Mouse (Mus musculus) heart, postnatal 25 days (tissue): ENCODE measurements around the gene Gm21541. TPM values are rescaled to one million over a fixed set of nuclear protein-coding genes. Genes with fewer than 3 reads are reported as not detected.
"Not testable (repeated sequence)": the region's sequence is repeated elsewhere in the genome, so short reads cannot be mapped to it uniquely, and the experiment has no call there.

Source experiments
- DNase-seq: peaks from one replicate; pipeline ENCODE4 v3.0.0; 2022; ENCODE audit warnings: low spot score
- intact Hi-C: fragments of 180-260 bp; cut with DNase I; formaldehyde crosslinking; loops from one replicate; pipeline ENCODE4 v1.15.1; 2025
- total RNA-seq, 2 experiments: library from RNA; stranded (reverse); gene quantifications; 2 replicates each; pipeline ENCODE4 v1.2.3; 2021

Gm21541 gene
- not detected for total RNA-seq

DNA sequence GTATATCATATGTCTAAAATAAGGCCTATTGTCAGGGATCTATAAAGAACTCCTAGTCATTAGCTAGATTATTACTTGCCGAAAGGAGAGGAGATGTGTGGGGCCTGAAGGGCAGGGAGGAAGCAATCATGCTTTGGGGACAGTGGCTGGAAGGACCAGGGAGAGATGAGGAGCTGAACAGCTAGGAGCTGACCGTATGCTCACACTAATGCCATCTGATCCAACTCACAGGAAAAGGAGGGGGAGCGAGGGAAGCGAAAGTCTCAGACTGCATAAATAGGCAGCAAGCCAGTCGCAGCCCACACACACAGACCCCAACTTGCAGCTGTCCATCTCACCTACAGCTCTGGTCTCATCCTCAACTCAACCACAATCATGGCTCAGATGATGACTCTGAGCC, at the start of gene Gm21541:
Gm21541 (plus strand) TSS at position 301 of the 400 bp plus-strand sequence.
- intact Hi-C loops, DNase-seq: not testable (repeated sequence)

DNA sequence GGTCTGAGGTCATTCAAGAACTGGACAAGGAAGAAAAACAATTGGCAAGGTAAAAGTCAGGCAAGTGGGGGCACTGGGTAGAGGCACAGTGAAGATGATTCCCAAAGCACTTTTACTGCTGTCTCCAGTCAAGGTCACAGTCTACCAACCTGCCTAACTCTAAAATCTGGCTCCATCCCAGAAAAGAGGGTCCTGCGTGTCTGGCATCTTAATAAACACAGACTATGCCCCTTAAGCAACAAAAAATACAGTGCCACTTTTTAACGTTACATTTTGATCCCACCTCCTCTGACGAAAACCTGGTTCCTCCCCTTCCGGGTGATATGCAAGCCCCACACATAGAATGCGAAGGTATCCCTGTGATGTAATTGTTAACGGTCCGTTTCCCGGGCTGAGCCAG, 37.9 kb downstream of the Gm21541 start, which contains the start of gene Gm20878:
Gm20878 (plus strand) TSS at position 301 of the 400 bp plus-strand sequence.
- intact Hi-C loops, DNase-seq: not testable (repeated sequence)

Other genes with a start within 250 kb of the Gm21541 start
- 1 to 10 TPM; 4.2 to 5.1 TPM for gene Cntfr, start 206.5 kb upstream of the Gm21541 start, total RNA-seq
- 10 to 100 TPM; 74.2 to 87.4 TPM for gene Il11ra1, start 203.6 kb upstream of the Gm21541 start, total RNA-seq
- gene Rpp25l, start 190.1 kb upstream of the Gm21541 start, total RNA-seq: 10 to 100 TPM; 30.5 to 32.0 TPM
- gene Dctn3, start 180.4 kb upstream of the Gm21541 start, total RNA-seq: 10 to 100 TPM; 74.8 to 79.9 TPM
- not detected for gene Arid3c, start 172.5 kb upstream of the Gm21541 start, total RNA-seq
- 10 to 100 TPM; 52.1 to 52.9 TPM for gene Galt, start 148.4 kb upstream of the Gm21541 start, total RNA-seq
- 10 to 100 TPM; 18.0 to 19.6 TPM for gene Sigmar1, start 147.5 kb upstream of the Gm21541 start, total RNA-seq
- gene Ccl27a, start 129.4 kb upstream of the Gm21541 start, total RNA-seq: 10 to 100 TPM; 11.6 to 17.2 TPM
- under 1 TPM; 0.39 to 0.53 TPM for gene Gm20878, start 38.0 kb downstream of the Gm21541 start, total RNA-seq
- gene Fam205a4, start 62.4 kb downstream of the Gm21541 start, total RNA-seq: not detected
- not detected for gene Gm21093, start 131.1 kb downstream of the Gm21541 start, total RNA-seq
- not detected for gene Gm3893, start 187.6 kb downstream of the Gm21541 start, total RNA-seq
- 10 to 100 TPM; 25.8 to 31.6 TPM for gene Gm13304, start 211.2 kb downstream of the Gm21541 start, total RNA-seq
- not detected for gene Gm13306, start 249.8 kb downstream of the Gm21541 start, total RNA-seq